Mouse (Mus musculus): ENCODE measurements at regions not wholly inside any gene's neighbourhood (a gene's known extent, or its start where the extent isn't known, plus 50 kb on each side); places are given as distances from the start of the nearest gene placed in this dataset.
"Not testable (repeated sequence)": the region's sequence is repeated elsewhere in the genome, so short reads cannot be mapped to it uniquely, and the experiment has no call there.

DNA sequence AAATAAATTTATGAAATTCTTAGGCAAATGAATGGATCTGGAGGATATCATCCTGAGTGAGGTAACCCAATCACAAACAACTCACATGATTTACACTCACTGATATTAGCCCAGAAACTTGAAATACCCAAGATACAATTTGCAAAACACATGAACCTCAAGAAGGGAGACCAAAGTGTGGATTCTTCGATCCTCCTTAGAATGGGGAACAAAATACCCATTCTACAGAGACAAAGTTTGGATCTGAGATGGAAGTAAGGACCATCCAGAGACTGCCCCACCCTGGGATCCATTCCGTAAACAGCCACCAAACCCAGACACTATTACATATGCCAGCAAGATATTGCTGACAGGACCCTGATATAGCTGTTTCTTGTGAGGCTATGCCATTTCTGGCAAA, 971.2 kb downstream of the Agbl1 start:
- not testable (repeated sequence) for DNase-seq (ENCODE audit: extremely low spot score in 1 of 2, low spot score in 1 of 2)

DNA sequence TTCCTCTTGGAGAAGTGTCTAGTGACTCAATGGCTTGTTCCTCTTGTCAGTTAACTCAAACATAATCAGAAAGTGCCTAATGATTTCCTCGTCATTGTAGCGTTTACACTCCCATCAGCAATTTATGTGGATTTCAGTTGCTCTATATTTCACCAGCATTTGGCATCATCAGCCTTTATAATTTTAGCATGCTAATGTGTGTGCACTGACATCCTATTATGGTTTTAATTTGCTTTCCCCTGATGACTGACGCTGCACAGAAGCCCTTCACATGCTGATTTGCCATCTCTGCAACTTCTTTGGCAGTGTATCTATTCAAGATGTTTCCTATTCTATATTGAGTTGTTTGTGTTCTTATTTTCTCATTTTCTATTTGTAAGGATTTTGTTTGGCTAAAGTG, 975.9 kb downstream of the Agbl1 start:
- peak in 1 of 2 experiments; percentile 2 for DNase-seq (ENCODE audit: extremely low spot score in 1 of 2, low spot score in 1 of 2)

GRCm38 (mm10) chr7:77249391-77249790, 1019.7 kb downstream of the Agbl1 start:
- no peak for DNase-seq (ENCODE audit: extremely low spot score in 1 of 2, low spot score in 1 of 2)

- DNase-seq (ENCODE audit: extremely low spot score in 1 of 2, low spot score in 1 of 2): no peak
Observed at GRCm38 (mm10) chr7:77287657-77288056, 1058.0 kb downstream of the Agbl1 start.

- DNase-seq (ENCODE audit: extremely low spot score in 1 of 2, low spot score in 1 of 2): no peak
Observed at GRCm38 (mm10) chr7:77294984-77295642, 1065.4 kb downstream of the Agbl1 start.

- DNase-seq (ENCODE audit: extremely low spot score in 1 of 2, low spot score in 1 of 2): no peak
Observed at GRCm38 (mm10) chr7:77303227-77303626, 1073.5 kb downstream of the Agbl1 start.

DNA sequence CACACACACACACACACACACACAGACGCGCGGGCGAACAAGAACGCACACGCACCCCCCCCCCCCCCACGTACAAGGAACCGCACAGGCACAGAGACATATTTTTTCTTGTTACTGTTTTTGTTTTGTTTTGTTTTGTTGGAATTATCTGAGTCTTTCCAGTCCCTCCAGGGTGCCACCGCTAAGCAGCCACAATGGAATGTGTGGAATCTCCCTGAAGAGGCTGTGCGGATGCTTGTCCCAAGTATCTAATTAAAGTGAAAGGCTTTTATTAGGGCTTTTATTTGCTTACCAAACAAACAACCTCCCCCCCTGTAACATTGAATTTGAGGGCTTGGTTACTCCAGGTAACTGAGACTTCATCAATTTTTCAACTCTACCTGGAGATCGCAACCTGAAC, 1074.2 kb downstream of the Agbl1 start:
- DNase-seq (ENCODE audit: extremely low spot score in 1 of 2, low spot score in 1 of 2): no peak

GRCm38 (mm10) chr7:77305471-77305870, 1075.8 kb downstream of the Agbl1 start:
- no peak for DNase-seq (ENCODE audit: extremely low spot score in 1 of 2, low spot score in 1 of 2)

DNA sequence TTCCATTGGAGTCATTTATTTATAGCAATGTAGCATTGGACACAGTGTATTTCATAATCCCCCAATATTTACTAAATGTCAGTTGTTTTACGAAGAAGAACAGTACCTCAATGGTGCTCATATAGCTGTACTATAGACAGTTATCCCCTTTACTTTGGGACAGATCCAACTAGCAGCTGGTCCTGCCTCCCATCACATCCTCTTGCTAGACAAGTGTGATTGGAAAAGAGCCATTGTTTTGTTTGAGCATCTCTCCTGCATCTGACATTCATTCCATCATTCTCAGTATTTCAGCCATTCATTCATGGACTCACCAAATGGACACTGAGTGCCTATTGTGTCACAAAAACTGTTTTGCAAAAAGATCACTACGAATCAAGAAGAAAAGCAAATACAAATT, 1082.0 kb downstream of the Agbl1 start:
- peak in 1 of 2 experiments; percentile 3 for DNase-seq (ENCODE audit: extremely low spot score in 1 of 2, low spot score in 1 of 2)

- no peak for DNase-seq (ENCODE audit: extremely low spot score in 1 of 2, low spot score in 1 of 2)
Observed at GRCm38 (mm10) chr7:77325140-77325539, 1095.5 kb downstream of the Agbl1 start.

DNA sequence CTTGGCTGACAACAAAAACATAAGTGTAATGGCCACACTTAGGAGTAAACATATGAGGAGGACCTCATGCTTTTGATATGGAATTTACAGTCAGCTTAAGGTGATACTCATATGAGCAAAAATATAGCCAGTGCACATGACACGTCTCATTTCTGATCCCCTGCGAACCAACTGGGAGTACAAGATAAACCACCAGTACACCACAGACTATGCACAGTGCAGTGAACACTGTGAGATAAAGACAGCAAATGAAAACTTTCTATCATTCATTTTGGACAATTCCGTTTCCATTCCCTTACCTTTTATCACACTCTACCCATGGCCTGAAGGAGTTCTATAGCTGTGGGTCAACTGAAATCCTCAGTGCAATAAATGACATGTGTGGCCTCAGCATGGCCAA, 1097.1 kb downstream of the Agbl1 start:
- no peak for DNase-seq (ENCODE audit: extremely low spot score in 1 of 2, low spot score in 1 of 2)

GRCm38 (mm10) chr7:77327516-77327915, 1097.8 kb downstream of the Agbl1 start:
- DNase-seq (ENCODE audit: extremely low spot score in 1 of 2, low spot score in 1 of 2): no peak

DNA sequence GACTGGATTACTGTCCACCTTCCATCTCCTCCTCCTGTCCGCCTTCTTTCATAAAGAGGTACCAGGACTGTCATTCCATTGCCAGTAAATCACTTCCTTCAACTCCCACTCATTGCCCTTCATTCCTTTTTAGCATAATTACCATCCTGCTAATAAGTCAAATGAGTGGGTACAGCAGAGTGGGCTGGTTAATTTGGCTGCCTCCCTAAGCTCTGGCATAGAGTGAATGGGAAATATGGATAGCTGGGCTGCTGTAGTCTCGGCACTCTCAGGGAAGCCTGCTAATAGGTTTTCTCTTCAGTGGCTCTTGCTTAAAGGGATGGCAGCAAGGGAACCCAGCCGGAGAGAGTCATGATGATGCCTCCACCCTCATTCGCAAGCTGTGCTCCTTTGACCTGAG, 1108.9 kb downstream of the Agbl1 start:
- peak in 1 of 2 experiments; percentile 17 for DNase-seq (ENCODE audit: extremely low spot score in 1 of 2, low spot score in 1 of 2)

Data from frontal cortex, adult 2 months (tissue).